Mouse (Mus musculus) thymus, adult 18-20 months (tissue): ENCODE measurements around the gene Atp6v1d.

ENCODE experiments used
- DNase-seq, 2 experiments: peaks; one replicate each; pipeline ENCODE4 v3.0.0; 2022; ENCODE audit warnings: mixed read lengths in 2 of 2

The Atp6v1d gene

GRCm38 (mm10) chr12:78790791-78791190, 70.6 kb downstream of the Atp6v1d start:
- DNase-seq, result no peak
